Comparison of ENCODE assay signal across 26 mouse cellular contexts in genomic region chr1:154027303-154027702, GRCm38 (mm10).
A peak's percentile ranks its signal among the peaks of the same experiment; 100 is the strongest.
DNase-seq lines count a peak whose midpoint lies in the region; ATAC-seq and TF ChIP-seq lines count a peak whose summit lies in the region.
"Had no signal": no experiment of that assay in that cellular context is flagged by ENCODE, and none has a peak within 500 bp of the region (broad histone marks: within the 10 kb centered on the region; RNA-seq: fewer than 3 reads in every experiment).

No protein-coding gene starts in this region.

- peaks cover 20% of the 10 kb centered on the region for H3K4me1 ChIP-seq in liver, embryonic 13.5 days (replicated peaks)
- H3K4me1 ChIP-seq in midbrain, postnatal 0 days (ENCODE audit: insufficient read depth, low read length) = no peaks in the 10 kb centered on the region
- H3K4me1 ChIP-seq: forebrain, embryonic 13.5 days; hindbrain, embryonic 15.5 days had no signal

- no peak for TF ChIP-seq CTCF in midbrain, postnatal 0 days (IDR thresholded peaks at IDR 0.05)

- no peak overlapping the region for H3K9ac ChIP-seq in liver, embryonic 13.5 days
- H3K9ac ChIP-seq in midbrain, postnatal 0 days (replicated peaks; ENCODE audit: low read length, poor library complexity, severe bottlenecking) = no peak overlapping the region
- H3K9ac ChIP-seq: forebrain, embryonic 13.5 days; heart, embryonic 13.5 days; hindbrain, embryonic 12.5 days; hindbrain, embryonic 15.5 days had no signal

- no peak overlapping the region for H3K4me3 ChIP-seq in liver, embryonic 13.5 days (replicated peaks)
- no peak overlapping the region for H3K4me3 ChIP-seq in midbrain, postnatal 0 days (ENCODE audit: low read depth, low read length)
- H3K4me3 ChIP-seq: forebrain, embryonic 10.5 days; forebrain, embryonic 13.5 days; heart, embryonic 13.5 days; hindbrain, embryonic 12.5 days; hindbrain, embryonic 15.5 days had no signal

- H3K27ac ChIP-seq in liver, embryonic 13.5 days = no peak overlapping the region
- no peak overlapping the region for H3K27ac ChIP-seq in midbrain, postnatal 0 days (ENCODE audit: low read depth, low read length)
- H3K27ac ChIP-seq: forebrain, embryonic 10.5 days; forebrain, embryonic 13.5 days; heart, embryonic 13.5 days; hindbrain, embryonic 12.5 days; hindbrain, embryonic 15.5 days had no signal

- peak; percentile 27; the same call in 1 of the 2 replicates for ATAC-seq in liver, embryonic 13.5 days (ENCODE audit: low read depth)
- ATAC-seq in midbrain, postnatal 0 days (ENCODE audit: low FRiP score) = no peak
- ATAC-seq: forebrain, embryonic 13.5 days; forebrain, embryonic 16.5 days; Patski had no signal

- no peak overlapping the region for H3K4me2 ChIP-seq in liver, embryonic 13.5 days
- H3K4me2 ChIP-seq in midbrain, postnatal 0 days (ENCODE audit: low read depth, low read length, poor library complexity, severe bottlenecking) = no peak overlapping the region
- H3K4me2 ChIP-seq: forebrain, embryonic 13.5 days; heart, embryonic 13.5 days; hindbrain, embryonic 12.5 days; hindbrain, embryonic 15.5 days had no signal

- H3K27me3 ChIP-seq in liver, embryonic 13.5 days = no peaks in the 10 kb centered on the region
- H3K27me3 ChIP-seq in midbrain, postnatal 0 days (ENCODE audit: insufficient read depth, low read length) = no peaks in the 10 kb centered on the region
- H3K27me3 ChIP-seq: CH12.LX; forebrain, embryonic 13.5 days; heart, embryonic 13.5 days; hindbrain, embryonic 12.5 days; hindbrain, embryonic 15.5 days had no signal

- intact Hi-C loops in heart, postnatal 25 days (cut with DNase I) = no loop called here
- intact Hi-C loops in heart, postnatal 36 days (cut with DNase I) = no loop called here

- H3K9me3 ChIP-seq in liver, embryonic 13.5 days (replicated peaks) = no peaks in the 10 kb centered on the region
- H3K9me3 ChIP-seq in midbrain, postnatal 0 days (ENCODE audit: low read length) = no peaks in the 10 kb centered on the region
- H3K9me3 ChIP-seq: forebrain, embryonic 10.5 days; forebrain, embryonic 13.5 days; G1E; heart, embryonic 13.5 days; hindbrain, embryonic 12.5 days; hindbrain, embryonic 15.5 days had no signal

- no peaks in the 10 kb centered on the region for H3K36me3 ChIP-seq in liver, embryonic 13.5 days
- H3K36me3 ChIP-seq in midbrain, postnatal 0 days (ENCODE audit: insufficient read depth, low read length) = no peaks in the 10 kb centered on the region
- H3K36me3 ChIP-seq: forebrain, embryonic 10.5 days; G1E; heart, embryonic 13.5 days; hindbrain, embryonic 12.5 days; hindbrain, embryonic 15.5 days had no signal

- 59% methylated on average over 4 of the region's 4 CpGs for WGBS in liver, embryonic 13.5 days (ENCODE audit: insufficient replicate concordance)
- WGBS in midbrain, postnatal 0 days = 89% methylated on average over 4 of the region's 4 CpGs

- DNase-seq in heart, adult 18-20 months = peak; percentile 66 to 78
- DNase-seq in heart, postnatal 25 days (ENCODE audit: low spot score) = no peak
- DNase-seq in heart, adult 9 months (ENCODE audit: low spot score in 2 of 2) = peak; percentile 28 to 56
- DNase-seq in heart, postnatal 36 days = no peak
- peak; percentile 3 for DNase-seq in ovary, adult 18-20 months (ENCODE audit: low spot score)
- no peak for DNase-seq in ovary, postnatal 36 days (ENCODE audit: low spot score)
- no peak for DNase-seq in liver, embryonic 13.5 days
- DNase-seq in midbrain, postnatal 0 days (ENCODE audit: low spot score) = no peak
- DNase-seq: adrenal gland, postnatal 10 days; adrenal gland, postnatal 36 days; B cell, adult 2 months; cerebellum, adult 18-20 months; cerebellum, adult 9-10 months; cerebellum, postnatal 14 days; gastrocnemius, postnatal 10 days; gastrocnemius, postnatal 36 days; kidney, adult 11 months had no signal

Comparison
In these comparisons a context has a peak if more than half of its experiments do, and no peak if none do; other contexts are left out.
1. DNase-seq: peak in heart, adult 18-20 months (2 of 2), heart, adult 9 months (2 of 2) and ovary, adult 18-20 months (single experiment); none in heart, postnatal 25 days (single experiment), heart, postnatal 36 days (0 of 2), ovary, postnatal 36 days (single experiment), liver, embryonic 13.5 days (single experiment) and midbrain, postnatal 0 days (single experiment).